Mouse (Mus musculus) brain, adult 2 months (tissue): ENCODE data around the gene Ate1.
A peak's percentile ranks its signal among the peaks of the same experiment; 100 is the strongest.
"Not testable (repeated sequence)": the region's sequence is repeated elsewhere in the genome, so short reads cannot be mapped to it uniquely, and the experiment has no call there.

Experiments
- DNase-seq: peaks from one replicate; pipeline ENCODE4 v3.0.0; 2011; ENCODE audit warnings: low read depth, low spot score

Gene Ate1

DNA sequence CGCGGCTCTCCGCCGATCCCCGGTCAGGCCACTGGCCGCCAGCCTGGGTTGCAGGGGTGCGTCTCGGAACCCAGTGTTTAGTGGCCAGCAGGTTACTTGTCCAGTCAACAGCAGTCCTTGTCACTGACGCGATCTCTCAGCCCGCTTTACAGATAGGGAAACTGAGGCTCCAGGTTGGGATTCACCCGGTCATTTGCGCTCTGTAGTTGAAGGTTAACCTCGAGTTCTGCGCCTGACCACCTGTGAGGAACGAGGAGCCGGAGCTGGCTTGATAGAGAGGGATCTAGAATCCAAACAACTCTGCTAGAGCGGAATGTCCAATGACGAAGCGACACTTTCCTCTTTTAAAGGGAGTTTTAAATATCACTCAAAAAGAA, at the start of gene Ate1:
Gene Ate1 (minus strand): TSS at position 321 of the 377 bp plus-strand sequence.
- DNase-seq: peak; percentile 45

DNA sequence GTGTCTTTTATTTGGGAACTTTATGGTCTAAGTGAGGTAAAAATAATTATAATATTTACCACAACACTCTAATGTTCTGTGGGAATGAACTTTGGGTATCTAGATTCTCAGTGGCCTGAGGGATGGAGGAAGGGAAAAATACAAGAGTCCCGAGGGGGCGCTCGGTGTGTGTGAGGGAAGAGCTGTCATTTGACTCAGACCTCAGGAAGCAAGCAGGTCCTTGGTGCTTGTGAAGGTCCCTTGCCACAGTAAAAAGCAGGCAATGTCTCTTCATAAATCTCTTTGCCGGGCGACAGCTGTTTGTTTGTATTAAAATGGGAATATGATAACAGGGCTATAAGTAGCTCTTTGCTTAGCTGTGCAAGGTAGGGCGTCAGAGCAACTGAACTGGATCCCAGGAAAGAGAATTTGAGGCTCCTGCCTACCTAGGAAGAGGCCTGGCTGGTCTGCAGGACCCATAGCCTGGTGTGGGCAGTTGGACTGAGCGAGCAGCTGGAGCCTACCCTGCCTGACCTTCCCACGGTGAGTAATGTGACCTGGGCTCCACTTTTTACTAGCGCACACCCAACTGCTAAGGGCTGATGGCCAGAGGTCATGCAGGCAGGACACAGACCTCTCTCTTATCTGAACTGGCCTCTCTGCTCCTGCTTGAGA, 48.7 kb upstream of the Ate1 start:
- no peak for DNase-seq

DNA sequence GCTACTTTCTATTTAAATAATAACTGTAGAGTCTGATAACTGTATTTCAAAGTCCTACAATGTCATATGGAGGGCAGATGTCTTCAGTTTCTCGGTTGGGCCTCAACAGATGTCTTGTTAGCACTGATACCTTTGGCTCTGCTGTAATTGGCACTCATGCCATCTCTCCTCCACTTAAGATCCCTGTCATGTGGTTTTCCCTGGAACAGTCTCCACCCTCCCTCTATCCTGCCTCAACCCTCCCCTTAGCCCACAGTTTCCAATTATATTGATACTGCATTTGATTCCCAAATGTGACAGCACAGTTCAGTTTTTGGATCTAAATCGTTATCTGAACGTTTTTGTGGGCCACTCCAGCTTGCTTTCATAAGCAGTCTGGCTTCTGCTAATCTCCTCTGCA, 44.4 kb upstream of the Ate1 start:
- peak; percentile 50 for DNase-seq

DNA sequence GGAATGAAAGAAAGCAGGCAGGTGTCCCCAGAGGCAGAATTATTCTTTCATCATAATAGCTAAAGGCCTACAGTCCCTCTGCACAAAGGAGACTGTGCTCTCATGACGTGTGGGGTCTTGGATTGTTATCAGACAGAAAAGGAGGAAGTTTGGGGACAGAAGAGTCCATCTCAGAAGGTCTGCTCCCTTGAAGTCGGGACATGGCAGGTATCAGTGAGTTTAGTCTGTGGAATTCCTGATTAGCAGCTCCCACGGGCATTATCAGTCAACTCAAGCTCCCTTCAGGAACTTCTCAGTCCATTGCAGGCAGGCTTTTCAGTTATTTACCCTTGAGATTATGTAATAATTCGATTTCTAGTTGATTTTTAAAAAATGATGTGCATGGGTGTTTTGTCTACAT, 43.7 kb upstream of the Ate1 start:
- DNase-seq: no peak

DNA sequence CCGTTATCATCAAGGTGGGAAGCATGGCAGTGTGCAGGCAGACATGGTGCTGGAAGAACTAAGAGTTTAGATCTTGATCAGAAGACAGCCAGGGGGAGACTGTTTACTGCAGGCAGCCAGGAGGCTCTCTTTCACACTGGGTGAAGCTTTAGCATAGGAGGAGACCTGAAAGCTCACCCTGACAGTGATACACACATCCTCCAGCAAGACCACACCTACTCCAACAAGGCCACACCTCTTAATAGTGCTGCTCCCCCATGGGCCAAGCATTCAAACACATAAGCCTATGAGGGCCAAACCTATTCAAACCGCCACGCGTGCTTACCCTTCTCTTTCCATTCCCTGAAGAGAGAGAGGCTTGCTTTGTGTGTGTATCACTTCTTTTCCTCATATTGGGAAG, 43.1 kb upstream of the Ate1 start:
- no peak for DNase-seq

DNA sequence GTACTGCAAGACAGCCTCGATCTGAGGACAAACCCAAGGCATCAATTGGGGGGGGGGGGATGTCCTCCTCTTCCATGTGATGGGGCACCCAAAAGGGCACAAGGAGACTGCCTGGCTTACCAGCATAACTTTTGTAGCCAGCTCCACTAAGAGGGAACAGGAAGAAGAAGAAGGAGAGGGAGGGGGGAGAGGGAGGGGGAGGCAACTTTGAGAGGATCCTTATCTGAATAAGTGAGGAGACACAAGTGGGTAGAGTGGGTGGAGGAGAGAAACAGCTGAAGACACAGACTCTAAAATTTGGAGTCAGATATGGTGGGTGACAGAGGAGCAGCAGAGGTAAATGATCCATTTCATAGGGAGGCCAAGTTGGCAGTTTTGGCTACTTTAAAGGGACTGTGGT, 40.8 kb upstream of the Ate1 start:
- peak; percentile 42 for DNase-seq

DNA sequence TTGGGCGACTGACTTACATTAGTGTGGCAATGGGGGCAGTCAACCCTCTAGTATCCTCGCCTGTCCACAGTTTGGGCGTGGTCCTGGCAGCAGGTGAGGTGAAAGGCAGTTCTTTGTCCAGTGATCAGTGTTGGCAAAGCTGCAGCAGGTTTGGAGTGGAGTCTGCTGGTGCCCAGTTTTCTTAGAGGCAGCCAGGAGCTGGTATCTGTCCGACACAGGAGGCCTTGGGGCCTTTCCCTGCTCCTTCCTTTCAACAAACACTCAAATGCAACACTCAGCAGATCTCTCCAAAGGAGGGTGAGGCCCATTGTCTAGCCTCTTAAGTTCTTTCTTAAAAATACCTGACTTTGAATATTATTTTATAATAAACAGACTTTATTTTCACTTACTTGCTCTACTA, 38.4 kb upstream of the Ate1 start:
- DNase-seq: no peak

DNA sequence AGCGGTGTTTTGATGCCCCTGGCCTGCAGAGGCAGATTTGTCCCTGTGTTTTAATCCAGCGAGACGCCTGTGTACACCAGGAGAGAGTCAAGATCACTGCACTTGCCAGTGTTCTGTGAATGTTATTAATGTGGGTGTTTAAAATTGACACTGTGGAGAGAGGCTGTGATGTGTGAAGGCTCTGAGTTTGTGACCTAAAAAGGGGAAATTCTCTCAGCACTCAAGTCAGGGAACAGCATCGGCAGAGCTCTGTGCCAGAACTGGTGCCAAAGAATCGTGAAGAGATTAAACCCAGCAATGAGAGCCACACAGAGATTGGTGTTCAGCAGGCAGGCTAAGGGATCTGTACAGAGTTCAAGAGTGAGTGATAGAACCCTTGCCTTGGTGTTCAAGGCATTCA, 35.4 kb upstream of the Ate1 start:
- peak; percentile 66 for DNase-seq

DNA sequence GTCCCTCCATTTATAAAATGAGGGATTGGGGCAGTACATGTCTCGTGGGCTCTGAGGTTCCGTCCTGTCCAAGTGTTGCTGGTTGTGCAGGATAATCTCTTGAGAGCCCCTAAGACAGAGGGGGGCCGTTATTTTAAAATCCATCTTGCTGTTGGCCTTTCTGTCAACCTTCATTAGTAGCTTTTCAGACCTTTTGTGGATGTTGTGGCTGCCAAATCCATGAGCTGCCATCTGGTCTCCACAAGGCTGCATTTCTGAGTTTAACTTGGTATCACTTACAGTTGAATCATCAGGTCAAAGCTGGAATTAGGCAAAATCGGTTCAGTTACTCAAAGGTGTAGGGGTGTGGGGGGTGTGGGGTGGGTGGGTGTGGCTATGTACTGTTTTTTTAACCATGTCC, 33.2 kb upstream of the Ate1 start:
- peak; percentile 90 for DNase-seq

DNA sequence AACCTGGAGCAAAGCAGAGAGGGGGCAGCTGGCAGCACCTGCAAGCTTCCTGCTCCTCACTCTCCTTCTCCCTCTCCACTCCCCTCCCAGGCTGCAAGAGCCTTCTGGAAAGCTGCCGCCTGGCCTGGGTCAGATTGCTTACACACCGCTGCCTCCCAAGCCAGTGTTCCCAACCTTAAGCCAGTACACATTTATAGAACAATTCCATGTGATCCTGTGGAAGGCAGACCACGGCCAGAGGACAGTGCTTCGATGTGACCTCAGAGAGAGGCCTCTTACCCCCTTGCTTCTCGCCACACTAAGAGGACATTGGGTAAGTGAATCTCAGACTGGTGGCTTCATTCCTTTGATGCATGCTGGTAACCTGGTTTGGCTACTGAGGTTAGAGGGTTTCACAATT, 32.6 kb upstream of the Ate1 start:
- DNase-seq: peak; percentile 90

DNA sequence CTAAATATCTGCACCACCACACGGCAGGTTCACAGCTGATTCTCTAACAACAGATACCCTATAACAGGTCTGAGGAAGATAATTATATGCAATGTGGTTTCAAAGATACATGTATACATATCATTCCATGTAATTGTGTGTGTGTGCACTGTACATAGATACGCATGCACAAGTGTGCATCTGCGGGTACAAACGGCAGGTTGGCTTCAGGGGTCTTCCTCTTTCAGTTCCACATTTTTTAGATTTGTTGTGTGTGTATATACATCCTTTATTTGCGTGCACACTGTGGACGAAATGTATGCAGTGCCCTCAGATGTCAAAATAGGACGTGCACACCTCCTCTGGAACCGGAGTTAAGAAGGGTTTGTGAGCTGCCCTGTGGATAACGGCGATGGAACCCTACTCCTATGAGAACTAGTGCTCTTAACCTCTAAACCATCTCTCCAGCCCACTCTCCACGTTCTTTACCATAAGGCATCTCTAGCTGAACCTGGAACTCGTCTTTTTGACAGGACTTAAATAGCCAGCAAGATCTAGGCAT, 27.5 kb upstream of the Ate1 start:
- DNase-seq: no peak

DNA sequence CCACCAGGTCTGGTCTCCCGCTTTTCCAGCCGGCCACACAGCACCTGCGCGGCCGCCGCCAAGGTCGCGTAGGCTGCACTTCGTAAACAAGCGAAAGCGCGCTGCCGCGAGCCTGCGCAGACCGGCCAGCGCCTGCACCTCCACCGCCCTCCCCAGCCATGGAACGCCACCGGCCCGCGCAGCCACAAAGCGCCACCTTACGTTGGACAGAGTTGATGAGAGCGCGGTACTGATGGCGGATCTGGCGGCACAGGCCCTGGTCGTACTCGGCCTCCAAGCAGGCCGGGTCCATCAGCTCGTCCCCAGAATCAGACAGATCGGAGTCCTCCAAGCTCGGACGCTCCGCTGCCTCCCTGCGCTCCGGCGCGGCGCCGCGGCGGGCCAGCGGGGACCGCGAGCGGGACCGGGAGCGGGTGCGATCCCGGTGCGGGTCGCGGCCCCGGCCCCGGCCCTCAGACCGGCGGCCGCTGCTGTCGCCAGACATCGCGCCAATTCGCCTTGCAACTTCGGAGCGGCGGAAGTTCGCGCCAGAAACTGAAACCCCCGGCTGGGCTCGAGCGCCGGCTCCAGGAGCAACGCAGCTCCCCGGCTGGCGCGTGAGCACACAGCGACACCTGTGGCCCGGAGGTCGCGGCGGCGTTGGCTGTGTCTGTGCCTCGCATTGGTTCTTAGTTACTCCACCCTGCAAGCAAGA, 26.8 kb upstream of the Ate1 start:
- peak; percentile 98 for DNase-seq

DNA sequence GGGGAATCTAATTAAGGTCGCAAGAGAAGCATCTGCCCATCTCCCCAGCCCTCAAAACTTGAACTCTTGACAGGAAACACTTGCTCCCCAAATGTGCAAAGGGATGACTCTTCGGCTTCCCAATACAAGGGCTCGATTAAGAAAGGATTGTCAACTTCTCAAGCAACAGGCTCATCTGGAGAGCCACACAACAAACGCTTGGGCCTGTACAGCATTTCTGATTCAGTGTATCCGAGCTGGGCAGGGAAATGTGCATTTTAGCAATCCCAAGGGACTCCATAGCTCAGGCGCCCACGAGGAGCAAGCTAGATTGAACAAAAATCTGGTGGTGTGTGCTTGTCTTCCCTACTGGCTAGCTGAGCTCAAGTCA, 26.2 kb upstream of the Ate1 start:
- no peak for DNase-seq

DNA sequence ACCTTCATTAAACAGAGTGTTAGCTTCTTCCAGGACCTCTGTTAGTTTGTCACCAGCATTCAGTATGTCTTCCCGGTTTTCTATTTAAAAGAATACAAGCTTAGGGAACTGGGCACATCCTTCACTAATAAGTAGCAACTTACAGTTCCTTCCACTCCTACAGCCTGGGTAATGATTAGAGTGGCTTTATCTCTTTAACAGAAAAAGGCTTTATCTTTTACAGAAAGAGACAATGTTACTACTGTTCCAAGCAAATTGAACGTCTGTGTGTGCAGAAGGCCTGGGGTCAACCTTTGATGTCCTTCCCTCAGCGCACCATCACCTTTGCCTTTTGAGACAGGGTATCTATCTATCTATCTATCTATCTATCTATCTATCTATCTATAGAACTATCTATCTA, 25.7 kb upstream of the Ate1 start:
- DNase-seq: no peak

DNA sequence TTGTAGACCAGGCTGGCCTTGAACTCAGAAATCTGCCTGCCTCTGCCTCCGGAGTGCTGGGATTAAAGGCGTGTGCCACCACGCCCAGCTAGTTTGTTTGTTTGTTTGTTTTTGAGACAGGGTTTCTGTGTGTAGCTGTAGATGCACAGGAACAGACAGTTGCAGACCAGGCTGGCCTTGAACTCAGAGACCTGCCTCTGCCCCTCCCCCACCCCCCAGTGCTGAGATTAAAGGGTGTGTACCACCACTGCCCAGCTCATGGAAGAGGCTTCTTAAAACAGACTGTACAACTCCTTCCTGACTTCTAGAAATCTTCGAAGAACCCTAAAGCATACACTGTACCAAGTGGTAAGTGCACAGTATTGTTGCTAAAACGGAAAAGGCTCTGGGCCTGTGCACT, 25.2 kb upstream of the Ate1 start:
- DNase-seq: no peak

DNA sequence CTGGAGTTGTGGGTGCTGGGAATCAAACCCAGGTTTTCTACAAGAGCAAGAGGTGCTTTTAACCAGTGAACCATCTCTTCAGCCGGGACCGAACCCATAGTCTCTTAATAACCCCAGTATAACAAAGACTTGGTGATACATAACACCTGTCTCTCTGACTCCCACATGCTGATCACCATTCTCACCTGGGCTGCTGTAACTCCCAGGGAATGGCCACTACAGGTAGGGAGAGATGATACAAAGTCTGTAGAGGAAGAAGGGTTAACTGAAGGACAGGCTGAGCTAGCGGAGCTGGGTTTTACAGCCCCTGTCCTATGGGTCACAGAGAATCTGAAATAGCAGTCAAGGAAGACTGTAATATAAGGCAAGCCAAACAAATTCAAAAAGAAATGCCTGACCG, 23.0 kb upstream of the Ate1 start:
- DNase-seq: no peak

DNA sequence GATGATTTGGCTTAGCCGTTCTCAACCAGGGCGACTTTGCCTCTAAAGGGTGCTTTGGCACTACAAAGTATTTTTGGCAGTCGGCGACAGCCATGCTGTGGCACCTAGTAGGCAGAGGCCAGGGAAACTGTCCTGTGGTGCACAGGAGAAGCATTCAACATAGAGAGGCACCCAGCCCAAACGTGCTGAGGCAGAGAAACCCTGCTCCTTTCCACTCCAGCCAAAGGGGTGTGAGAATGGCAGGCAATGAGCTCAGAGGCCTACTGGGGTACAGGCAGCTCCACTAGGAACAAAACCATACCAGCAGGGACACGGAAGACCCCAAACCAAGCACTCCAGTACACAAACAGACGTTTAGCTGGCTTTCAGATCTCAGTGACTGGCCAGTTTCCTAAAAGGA, 20.0 kb upstream of the Ate1 start:
- no peak for DNase-seq

DNA sequence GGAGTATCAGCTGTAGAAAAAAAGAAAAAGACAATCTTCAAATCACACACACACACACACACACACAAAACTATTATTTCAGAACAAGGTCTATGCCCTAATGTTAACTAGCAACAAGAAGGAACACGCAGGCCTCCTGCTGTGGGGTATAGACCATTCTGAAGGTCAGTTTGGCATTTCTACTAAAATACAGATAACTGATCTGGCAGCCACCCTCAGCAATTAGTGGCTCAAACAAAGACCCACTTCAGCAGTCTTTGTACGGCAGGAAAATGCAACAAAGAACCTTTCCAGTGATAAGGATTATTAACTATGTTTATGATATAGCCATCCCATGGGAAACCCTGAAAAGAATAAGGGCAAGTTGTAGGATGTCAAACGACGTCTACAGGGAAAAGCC, 16.9 kb upstream of the Ate1 start:
- no peak for DNase-seq

DNA sequence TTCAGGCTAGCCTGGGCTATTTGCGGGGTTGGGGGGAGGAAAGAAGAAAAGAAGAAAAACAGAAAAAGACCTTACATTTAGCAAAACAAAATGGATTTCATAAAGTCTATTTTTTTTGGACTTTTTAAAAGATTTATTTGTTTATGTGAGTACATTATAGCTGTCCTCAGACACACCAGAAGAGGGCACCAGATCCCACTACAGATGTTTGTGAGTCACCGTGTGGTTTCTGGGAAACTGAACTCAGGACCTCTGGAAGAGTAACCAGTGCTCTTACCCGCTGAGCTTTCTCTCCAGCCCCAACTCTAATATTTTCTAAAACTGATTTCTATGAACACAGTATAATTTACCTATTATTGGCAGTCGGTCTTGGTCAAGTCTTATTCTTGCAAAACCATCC, 15.0 kb upstream of the Ate1 start:
- peak; percentile 16 for DNase-seq

DNA sequence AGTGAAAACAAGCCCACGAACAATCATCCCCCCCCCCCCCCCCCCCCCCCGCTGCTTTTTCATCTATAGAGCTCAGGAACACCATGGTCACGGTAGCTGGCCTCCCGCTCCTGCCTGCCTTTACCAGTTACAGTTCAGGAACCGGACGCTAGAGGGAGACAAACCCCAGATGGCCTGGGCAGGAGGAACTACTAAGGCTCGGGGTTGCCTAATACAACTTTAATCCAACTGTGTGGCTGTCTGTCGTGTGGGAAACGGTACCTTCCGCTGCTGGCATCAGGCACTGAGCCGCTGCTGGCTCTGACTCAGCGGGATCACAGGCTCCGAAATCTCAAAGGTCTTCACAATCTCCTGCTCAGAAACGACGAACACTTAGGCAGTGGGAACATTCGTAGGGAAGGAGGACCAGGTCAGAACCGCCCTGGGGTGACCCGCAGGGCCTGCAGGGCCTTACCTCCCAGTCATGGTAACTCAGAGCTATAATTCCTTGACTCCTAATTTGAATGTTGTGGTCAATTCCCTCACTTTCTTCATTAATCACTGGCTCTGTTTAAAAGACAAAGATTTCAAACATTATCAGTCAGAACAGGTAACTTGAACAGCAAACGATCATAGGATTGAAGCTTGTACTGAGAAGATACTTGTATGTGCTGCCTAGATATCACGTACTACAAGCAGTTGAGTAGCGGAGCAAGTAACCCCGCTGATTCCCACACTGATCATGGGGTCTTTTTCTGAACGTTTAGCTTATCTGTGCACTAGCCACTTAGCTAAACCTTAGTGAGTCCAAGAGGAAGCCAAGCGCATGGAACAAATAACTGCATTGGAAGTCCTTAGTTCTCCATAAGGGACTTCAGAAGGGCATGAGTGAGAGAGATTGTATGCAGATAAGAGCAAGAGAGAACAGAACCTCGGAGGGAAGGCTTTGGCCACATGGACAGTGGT, 13.4 kb upstream of the Ate1 start:
- DNase-seq: peak; percentile 93

DNA sequence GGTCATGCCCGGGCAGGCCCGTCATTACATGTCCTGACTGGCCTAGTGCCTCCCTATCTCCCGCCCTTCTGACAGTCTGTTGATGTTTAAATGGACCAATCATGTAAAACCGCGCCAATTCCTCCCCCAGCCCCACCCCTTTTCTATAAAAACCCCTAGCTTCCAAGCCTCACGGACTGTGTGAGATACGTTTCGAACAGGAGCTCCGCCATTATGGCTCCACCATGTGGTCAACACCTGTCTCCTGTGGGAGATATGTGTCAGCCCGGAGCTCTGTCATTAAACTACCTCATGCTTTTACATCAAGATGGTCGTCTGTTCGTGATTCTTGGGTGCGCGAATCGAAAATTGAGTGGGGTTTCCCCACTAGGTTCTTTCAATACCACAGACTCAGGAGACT, 11.0 kb upstream of the Ate1 start:
- not testable (repeated sequence) for DNase-seq

DNA sequence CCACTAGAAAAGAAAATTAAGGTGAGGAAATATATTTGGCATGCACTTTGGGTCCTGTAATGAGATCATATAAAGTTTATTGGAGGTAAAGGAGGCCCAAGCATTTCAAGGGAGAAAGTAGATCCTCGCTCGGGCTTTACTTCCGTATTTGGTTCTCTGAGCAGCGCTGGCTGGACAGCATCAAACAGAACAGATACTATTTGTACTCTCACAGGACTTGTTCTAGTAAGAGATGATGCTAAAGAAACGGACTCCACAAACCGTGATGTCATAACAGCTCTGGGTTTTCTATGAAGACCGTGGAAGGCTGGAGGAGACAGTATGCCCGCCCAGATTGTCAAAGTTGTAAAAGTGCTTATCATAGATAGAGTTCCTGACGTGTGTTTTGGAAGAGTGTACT, 7.1 kb upstream of the Ate1 start:
- DNase-seq: no peak
